Mouse (Mus musculus): Measurements from ENCODE around the gene Nos1ap.

The Nos1ap gene

GRCm38 (mm10) chr1:170459896-170460602, 129.6 kb downstream of the Nos1ap start:
- DNase-seq (ENCODE audit: low spot score), result no peak

GRCm38 (mm10) chr1:170457673-170458072, 132.0 kb downstream of the Nos1ap start:
- no peak for DNase-seq (ENCODE audit: low spot score)

- DNase-seq (ENCODE audit: low spot score), result no peak
Measured at GRCm38 (mm10) chr1:170455910-170456700, 133.6 kb downstream of the Nos1ap start.

GRCm38 (mm10) chr1:170455387-170455786, 134.3 kb downstream of the Nos1ap start:
- no peak for DNase-seq (ENCODE audit: low spot score)

- no peak for DNase-seq (ENCODE audit: low spot score)
Measured at GRCm38 (mm10) chr1:170453455-170453854, 136.2 kb downstream of the Nos1ap start.

- no peak for DNase-seq (ENCODE audit: low spot score)
Measured at GRCm38 (mm10) chr1:170448244-170448643, 141.4 kb downstream of the Nos1ap start.

GRCm38 (mm10) chr1:170445458-170445857, 144.2 kb downstream of the Nos1ap start:
- DNase-seq (ENCODE audit: low spot score), result no peak

- no peak for DNase-seq (ENCODE audit: low spot score)
Measured at GRCm38 (mm10) chr1:170440367-170440766, 149.3 kb downstream of the Nos1ap start.

- no peak for DNase-seq (ENCODE audit: low spot score)
Measured at GRCm38 (mm10) chr1:170438471-170439151, 151.1 kb downstream of the Nos1ap start.

GRCm38 (mm10) chr1:170434146-170434545, 155.5 kb downstream of the Nos1ap start:
- DNase-seq (ENCODE audit: low spot score), result no peak

GRCm38 (mm10) chr1:170433661-170434060, 156.0 kb downstream of the Nos1ap start:
- no peak for DNase-seq (ENCODE audit: low spot score)

- DNase-seq (ENCODE audit: low spot score), result no peak
Measured at GRCm38 (mm10) chr1:170432288-170432687, 157.4 kb downstream of the Nos1ap start.

- no peak for DNase-seq (ENCODE audit: low spot score)
Measured at GRCm38 (mm10) chr1:170431312-170431711, 158.3 kb downstream of the Nos1ap start.

GRCm38 (mm10) chr1:170430660-170431059, 159.0 kb downstream of the Nos1ap start:
- DNase-seq (ENCODE audit: low spot score), result no peak

- DNase-seq (ENCODE audit: low spot score), result no peak
Measured at GRCm38 (mm10) chr1:170429656-170430055, 160.0 kb downstream of the Nos1ap start.

- no peak for DNase-seq (ENCODE audit: low spot score)
Measured at GRCm38 (mm10) chr1:170428141-170428540, 161.5 kb downstream of the Nos1ap start.

- DNase-seq (ENCODE audit: low spot score), result no peak
Measured at GRCm38 (mm10) chr1:170424258-170424889, 165.3 kb downstream of the Nos1ap start.

- DNase-seq (ENCODE audit: low spot score), result no peak
Measured at GRCm38 (mm10) chr1:170423048-170423447, 166.6 kb downstream of the Nos1ap start.

GRCm38 (mm10) chr1:170422188-170422587, 167.5 kb downstream of the Nos1ap start:
- no peak for DNase-seq (ENCODE audit: low spot score)

GRCm38 (mm10) chr1:170419961-170420360, 169.7 kb downstream of the Nos1ap start:
- no peak for DNase-seq (ENCODE audit: low spot score)

GRCm38 (mm10) chr1:170418131-170418530, 171.5 kb downstream of the Nos1ap start:
- no peak for DNase-seq (ENCODE audit: low spot score)

- no peak for DNase-seq (ENCODE audit: low spot score)
Measured at GRCm38 (mm10) chr1:170416967-170417366, 172.7 kb downstream of the Nos1ap start.
